Mouse (Mus musculus): Measurements from ENCODE around the gene Alpk3.
"Not testable (repeated sequence)": the region's sequence is repeated elsewhere in the genome, so short reads cannot be mapped to it uniquely, and the experiment has no call there.

Alpk3 gene

DNA sequence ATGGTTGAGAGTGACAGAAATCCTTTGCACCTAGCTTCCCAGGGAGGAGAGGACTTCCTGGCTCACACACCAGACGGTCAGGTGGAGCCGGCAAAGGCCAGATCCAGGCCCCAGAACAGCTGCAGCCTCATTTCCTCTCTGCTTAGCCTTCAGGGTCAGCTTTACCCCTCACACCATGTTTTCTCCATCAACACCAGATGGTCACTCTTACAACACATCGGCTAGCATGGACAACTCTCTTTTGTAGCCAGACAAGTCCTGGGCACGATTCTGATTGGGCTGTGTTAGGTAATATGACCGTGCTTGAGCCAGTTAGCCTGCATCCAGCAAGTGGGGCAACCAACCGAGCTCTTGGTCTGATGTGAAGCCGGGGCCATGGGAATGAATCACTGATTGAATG, 74.5 kb downstream of the Alpk3 start:
- no peak for DNase-seq (ENCODE audit: low spot score in 2 of 2)

DNA sequence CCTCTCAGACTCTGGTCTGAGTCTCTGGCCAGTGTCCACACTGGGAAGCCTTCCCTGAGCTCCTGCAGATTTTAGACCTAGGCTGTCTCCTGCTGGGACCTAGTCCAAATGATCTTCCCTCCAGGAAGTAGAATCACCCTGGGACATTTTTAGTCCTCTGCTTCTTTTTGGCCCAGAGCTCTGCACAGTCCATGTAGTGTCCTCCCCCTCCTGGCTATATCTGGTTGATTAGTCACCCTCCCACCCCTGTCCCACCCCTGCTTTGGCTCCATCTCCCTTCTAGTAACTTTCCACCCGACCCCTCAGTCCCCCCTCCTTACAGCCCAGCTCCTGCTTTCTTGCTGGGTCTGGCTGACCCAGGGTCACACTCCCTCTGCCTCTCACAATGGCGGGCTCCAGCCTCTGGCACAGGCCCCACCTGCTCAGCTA, 75.5 kb downstream of the Alpk3 start:
- DNase-seq (ENCODE audit: low spot score in 2 of 2), result no peak

DNA sequence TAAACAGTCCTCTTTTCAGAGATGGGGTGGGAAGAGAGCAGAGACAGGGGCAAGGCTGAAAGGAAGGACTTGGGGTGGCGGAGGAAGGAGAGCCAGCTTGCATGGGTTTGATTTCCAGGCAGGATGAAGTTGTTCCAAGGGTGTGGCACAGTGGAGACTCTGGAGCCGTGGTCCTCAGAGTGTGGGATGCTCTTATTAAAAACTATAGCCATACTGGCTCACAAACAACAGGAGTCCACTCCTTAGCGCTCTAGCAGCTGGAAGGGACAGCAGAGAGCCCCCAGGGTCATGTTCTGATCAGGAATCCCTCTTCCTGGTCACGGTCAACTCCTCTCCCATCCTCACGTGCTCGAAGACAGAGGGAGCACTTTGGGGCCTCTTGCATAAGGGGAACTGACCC, 76.0 kb downstream of the Alpk3 start:
- DNase-seq (ENCODE audit: low spot score in 2 of 2), result no peak

DNA sequence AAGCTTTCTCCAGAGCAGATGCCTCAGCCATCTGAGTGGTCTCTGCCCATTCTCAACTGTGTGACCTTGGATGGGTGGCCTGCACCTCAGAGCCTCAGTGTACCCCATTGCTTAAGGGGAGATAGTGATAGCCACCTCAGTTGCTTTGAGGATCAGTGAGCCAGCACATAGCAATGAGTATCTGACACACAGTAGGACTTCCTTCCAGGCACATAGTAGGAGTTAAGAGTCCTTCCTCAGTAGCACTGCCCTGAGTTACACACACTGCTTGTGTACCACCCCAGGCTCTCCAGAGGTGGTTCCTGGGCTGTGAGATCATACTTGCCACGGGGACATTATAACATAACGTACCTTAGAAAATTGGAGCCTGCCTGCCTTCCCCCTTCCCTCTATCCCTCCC, 76.5 kb downstream of the Alpk3 start:
- no peak for DNase-seq (ENCODE audit: low spot score in 2 of 2)

GRCm38 (mm10) chr7:81134614-81135067, 77.2 kb downstream of the Alpk3 start:
- DNase-seq (ENCODE audit: low spot score in 2 of 2), result peak; percentile 34 to 35

DNA sequence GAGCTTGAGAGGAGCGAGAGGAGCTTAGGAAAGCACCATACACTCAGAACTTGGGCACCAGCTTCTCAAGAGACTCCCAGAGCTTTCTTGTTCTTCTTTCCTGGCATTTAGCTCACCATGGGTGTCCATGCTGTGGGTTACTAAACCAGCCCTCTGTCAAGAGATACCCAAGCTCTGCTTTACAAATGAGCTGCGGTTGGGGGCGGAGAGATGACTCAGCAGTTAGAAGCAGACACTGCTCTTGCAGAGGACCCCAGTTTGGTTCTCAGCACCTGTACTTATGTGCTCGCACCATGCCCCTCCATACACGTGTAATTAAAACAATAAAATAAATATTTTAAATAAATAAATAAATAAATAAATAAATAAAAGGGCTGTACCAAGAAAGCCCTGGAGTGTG, 79.9 kb downstream of the Alpk3 start:
- DNase-seq (ENCODE audit: low spot score in 2 of 2), result no peak

DNA sequence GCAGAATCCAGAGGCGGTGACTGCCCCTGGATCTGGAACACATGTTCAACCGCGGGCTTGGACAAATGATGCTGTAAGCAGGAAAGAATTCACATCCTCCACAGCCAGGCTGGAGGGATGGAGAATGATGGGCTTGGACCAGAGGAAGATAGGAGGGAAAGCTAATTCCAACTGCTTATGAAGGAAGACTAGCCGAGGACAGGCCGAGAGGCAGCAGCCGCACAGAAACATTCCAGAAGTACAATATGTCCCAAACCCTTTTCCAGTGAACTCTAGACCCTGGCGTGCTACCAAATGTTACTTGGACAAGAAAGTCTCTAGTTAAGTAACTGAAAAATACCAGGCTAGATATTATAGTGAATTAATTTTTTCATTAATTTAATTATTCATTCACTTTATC, 81.7 kb downstream of the Alpk3 start:
- no peak for DNase-seq (ENCODE audit: low spot score in 2 of 2)

DNA sequence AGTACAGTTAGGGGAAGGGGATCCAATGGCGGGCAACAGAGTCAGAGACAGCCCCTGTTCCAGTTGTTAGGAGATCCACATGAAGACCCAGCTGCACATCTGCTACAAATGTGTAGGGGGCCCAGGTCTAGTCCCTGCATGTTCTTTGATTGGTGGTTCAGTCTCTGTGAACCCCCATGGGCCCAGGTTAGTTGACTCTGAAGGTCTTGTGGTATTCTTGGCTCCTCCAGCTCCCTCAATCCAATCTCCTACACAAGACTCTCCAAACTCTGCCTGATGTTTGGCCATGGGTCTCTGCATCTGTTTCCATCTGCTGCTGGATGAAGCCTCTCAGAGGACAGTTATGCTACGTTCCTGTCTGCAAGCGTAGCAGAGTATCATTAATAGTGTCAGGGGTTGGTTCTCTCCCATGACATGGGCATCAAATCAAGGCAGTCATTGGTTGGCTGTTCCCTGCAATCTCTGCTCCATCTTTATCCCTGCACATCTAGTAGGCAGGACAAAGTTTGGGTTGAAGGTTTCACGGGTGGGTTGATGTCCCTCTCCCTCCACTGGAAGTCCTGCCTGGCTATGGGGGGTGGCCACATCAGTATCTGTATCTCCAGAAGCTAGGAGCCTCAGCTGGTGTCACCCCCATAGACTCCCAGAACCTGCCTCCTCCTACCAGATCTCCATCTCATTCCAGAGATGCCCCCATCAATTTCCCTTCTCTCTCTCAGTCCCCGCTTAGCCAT, 82.4 kb downstream of the Alpk3 start:
- no peak for DNase-seq (ENCODE audit: low spot score in 2 of 2)

GRCm38 (mm10) chr7:81141541-81141940, 84.1 kb downstream of the Alpk3 start:
- no peak for DNase-seq (ENCODE audit: low spot score in 2 of 2)

GRCm38 (mm10) chr7:81143056-81143455, 85.7 kb downstream of the Alpk3 start:
- not testable (repeated sequence) for DNase-seq (ENCODE audit: low spot score in 2 of 2)

DNA sequence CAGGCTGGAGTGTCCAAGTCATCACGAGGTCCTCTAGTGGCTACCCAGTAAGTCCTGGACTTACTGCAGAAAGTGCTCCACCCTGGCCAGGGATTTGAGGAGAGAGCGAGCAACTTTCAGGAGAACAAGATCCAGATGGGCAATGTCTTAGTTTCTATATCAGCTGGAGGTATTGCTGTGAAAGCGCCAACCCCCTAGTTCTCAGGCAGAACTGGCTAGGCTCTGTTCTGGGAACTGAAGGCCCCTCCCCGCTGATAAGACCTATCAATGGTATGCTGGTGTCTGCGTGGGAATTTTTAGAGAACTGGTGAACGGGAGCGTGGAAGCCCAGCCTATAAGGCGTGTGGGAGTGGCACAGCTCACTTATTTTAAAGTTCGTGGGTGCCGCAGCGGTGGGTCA, 92.4 kb downstream of the Alpk3 start:
- DNase-seq (ENCODE audit: low spot score in 2 of 2), result no peak

DNA sequence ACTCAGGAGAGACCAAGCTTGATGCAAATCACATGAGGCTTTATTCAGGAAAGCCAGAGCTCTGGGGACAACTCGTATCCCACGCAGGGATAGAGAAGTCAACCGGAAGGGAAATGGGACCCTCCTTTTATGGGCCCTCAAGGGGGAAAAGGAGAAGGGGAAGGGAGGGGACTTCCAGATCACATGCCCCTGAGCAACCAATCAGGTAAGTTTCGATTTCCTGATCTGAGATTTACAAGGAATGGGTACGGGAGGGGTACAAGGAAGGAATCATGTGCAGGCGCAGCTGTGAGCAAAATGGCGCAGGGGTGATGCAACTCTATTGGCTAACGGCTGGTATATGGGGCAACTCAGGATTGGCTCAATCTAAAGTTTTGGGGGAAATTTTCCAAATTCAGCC, 93.8 kb downstream of the Alpk3 start:
- no peak for DNase-seq (ENCODE audit: low spot score in 2 of 2)

- no peak for DNase-seq (ENCODE audit: low spot score in 2 of 2)
These were observed 94.9 kb downstream of the Alpk3 start for GRCm38 (mm10) chr7:81152306-81152705.

GRCm38 (mm10) chr7:81152826-81153225, 95.4 kb downstream of the Alpk3 start:
- no peak for DNase-seq (ENCODE audit: low spot score in 2 of 2)

DNA sequence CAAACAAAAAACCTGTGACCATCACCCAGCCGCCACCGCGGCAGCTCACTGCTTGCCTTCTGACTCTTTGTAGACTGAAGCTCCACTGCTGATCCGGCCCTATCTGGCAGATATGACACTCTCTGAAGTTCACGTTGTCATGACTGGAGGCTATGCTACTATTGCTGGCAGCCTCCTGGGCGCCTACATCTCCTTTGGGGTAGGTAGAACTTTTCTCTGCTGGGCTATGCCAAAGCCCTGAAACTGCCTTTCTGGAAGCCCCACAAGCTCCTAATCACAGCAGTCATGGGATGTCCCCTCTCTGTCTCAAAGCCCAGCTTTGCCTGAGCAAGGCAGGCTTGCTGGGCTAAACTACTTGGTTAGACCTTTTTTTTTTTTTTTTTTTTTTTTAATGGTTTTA, 95.9 kb downstream of the Alpk3 start:
- DNase-seq (ENCODE audit: low spot score in 2 of 2), result no peak

DNA sequence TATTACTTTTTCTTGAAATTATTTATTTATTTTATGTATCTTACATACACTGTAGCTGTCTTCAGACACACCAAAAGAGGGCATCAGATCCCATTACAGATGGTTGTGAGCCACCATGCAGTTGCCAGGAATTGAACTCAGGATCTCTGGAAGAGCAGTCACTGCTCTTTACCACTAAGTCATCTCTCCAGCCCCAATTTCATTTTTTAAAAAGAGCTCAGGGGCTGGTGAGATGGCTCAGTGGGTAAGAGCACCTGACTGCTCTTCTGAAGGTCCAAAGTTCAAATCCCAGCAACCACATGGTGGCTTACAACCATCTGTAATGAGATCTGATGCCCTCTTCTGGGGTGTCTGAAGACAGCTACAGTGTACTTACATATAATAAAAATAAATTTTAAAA, 96.8 kb downstream of the Alpk3 start:
- DNase-seq (ENCODE audit: low spot score in 2 of 2), result not testable (repeated sequence)

- DNase-seq (ENCODE audit: low spot score in 2 of 2), result peak in 1 of 2 experiments; percentile 27
These were observed 97.6 kb downstream of the Alpk3 start for GRCm38 (mm10) chr7:81154960-81155359.

All from frontal cortex, postnatal 14 days (tissue).